Mouse (Mus musculus): ENCODE data around the gene Slc39a11.
A peak's percentile ranks its signal among the peaks of the same experiment; 100 is the strongest.

Gene Slc39a11

DNA sequence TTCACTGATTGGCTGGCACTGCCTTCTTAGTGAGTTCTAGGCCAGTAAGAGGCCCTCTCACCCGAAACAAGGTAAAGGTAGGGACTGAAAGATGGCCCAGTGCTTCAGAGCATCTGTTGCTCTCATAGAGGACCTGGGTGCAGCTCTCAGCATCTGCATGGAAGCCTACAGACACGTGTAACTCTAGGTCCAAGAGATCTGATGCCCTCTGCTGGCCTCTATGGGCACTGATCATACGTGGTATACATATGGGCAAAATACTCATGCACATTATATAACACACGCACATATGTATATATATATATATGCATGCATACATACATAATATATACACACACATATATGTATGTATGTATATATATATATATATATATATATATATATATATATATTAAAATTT lies 231.9 kb downstream of the Slc39a11 start:
- peak; percentile 22 for DNase-seq (ENCODE audit: low read depth, low spot score)

GRCm38 (mm10) chr11:113412545-113412944 lies 237.3 kb downstream of the Slc39a11 start:
- DNase-seq (ENCODE audit: low read depth, low spot score), result peak; percentile 56

- DNase-seq (ENCODE audit: low read depth, low spot score), result no peak
These were observed 238.1 kb downstream of the Slc39a11 start for GRCm38 (mm10) chr11:113411798-113412197.

- peak; percentile 53 for DNase-seq (ENCODE audit: low read depth, low spot score)
These were observed 240.8 kb downstream of the Slc39a11 start for GRCm38 (mm10) chr11:113409121-113409520.

DNA sequence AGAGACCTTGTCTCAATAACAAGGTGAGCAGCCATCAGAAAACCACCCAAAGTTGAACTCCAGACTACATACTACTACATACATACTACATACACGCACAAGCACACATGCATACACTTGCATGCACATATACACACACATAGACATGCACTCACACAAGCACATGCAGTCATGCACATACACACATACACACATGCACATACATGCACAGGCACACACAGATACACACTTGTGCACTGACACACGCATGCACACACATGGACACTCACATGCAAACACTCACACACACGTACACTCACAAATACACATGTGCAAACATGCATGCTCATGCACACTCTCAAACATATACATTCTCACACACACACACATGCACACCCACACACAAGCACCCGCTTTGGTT lies 242.4 kb downstream of the Slc39a11 start:
- DNase-seq (ENCODE audit: low read depth, low spot score), result no peak

- no peak for DNase-seq (ENCODE audit: low read depth, low spot score)
These were observed 249.0 kb downstream of the Slc39a11 start for GRCm38 (mm10) chr11:113400868-113401267.

- no peak for DNase-seq (ENCODE audit: low read depth, low spot score)
These were observed 250.3 kb downstream of the Slc39a11 start for GRCm38 (mm10) chr11:113399601-113400000.

- DNase-seq (ENCODE audit: low read depth, low spot score), result no peak
These were observed 252.5 kb downstream of the Slc39a11 start for GRCm38 (mm10) chr11:113397394-113397793.

DNA sequence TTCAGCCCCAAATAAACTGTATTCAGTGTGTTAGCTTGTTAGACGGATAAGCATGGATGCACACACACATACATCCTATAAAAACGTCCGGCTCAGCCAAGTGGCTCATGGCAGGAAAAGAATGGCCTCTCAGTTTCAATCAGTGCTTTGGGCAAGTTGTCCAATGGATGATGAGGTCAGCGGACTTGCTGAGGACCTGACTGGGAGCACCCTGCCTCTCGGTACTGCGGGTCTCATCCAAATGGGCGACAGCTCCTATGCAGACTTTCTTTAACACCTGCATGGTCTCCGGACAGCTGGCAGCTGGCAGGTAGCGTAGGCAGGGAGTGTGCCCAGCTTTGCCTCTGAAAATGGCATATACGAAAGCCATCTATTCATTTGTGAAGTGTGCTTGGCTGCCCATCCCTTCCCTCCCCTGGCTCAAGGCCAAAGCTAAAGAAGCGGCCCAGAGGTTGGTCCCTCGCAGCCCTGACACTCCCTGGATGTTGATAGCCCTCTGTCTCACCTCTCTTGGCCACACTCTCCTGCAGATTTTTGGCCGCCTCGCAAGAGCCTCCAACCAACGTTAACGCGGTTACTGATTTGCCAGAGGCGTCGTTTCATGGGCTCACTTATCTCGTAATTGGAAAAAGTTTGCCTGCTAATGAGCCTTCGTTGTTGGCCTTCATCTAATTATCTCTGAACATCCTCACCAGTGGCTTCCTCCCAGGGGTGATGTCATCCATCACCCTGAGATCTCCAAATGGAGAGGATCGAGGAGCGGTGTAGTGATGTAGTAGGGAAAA lies 256.3 kb downstream of the Slc39a11 start:
- DNase-seq (ENCODE audit: low read depth, low spot score), result no peak

- no peak for DNase-seq (ENCODE audit: low read depth, low spot score)
These were observed 258.2 kb downstream of the Slc39a11 start for GRCm38 (mm10) chr11:113391664-113392063.

- no peak for DNase-seq (ENCODE audit: low read depth, low spot score)
These were observed 260.2 kb downstream of the Slc39a11 start for GRCm38 (mm10) chr11:113389637-113390036.

GRCm38 (mm10) chr11:113382674-113383571 lies 267.0 kb downstream of the Slc39a11 start:
- peak; percentile 54 for DNase-seq (ENCODE audit: low read depth, low spot score)

DNA sequence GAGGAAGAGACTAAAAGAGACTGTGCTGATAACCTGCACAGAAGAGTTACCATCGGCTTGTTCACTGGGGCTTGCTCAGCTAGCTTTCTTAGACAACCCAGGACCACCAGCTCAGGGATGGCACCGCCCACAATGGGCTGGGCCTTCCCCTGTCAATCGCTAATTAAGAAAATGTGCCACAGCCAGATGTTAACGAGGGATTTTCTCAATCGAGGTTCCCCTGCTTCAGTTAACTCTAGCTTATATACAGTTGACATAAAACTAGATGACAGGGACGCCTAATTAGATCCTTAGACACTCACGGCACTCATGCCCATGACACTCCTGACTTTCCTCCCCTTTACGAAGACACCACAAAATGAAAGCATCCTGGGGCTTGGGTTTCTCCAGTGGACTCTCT lies 268.3 kb downstream of the Slc39a11 start:
- DNase-seq (ENCODE audit: low read depth, low spot score), result no peak

DNA sequence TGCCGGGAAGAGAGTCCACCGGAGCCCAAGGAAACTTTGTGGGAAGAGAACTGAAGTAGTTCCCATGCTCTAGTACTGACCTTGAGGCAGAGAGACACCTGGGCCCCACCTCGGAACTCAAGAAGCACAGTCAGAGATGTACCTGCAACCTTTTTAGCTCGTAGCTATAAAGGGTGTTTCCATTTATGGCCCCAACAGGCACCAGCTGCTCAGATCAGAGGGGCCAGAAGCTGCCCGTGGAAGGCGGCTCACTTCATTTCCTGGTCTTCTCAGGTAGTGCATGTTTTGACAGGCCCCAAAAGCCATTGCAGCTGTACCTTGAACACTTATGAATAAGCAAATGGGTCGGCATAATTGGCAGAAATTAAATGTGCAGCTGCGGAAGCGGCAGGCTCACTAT lies 271.0 kb downstream of the Slc39a11 start:
- no peak for DNase-seq (ENCODE audit: low read depth, low spot score)

DNA sequence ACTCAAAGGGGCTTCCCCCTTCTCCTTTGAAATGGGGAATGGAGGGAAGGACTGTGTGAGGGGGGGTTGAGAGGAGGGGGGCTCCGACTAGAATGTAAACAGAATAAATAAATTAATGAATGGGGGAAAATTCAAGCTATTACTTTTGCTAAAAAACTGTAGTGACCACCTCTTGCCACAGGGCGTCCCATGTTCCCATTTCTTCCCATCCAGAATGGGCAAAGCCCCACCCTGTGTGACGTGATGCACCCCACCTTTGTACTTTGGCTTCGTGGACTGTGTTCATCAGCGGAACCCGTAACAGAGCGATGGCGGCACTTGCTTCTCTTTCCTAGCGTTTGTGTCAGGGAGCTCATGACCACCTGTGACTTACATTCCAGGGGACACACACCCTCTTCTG lies 273.8 kb downstream of the Slc39a11 start:
- no peak for DNase-seq (ENCODE audit: low read depth, low spot score)

DNA sequence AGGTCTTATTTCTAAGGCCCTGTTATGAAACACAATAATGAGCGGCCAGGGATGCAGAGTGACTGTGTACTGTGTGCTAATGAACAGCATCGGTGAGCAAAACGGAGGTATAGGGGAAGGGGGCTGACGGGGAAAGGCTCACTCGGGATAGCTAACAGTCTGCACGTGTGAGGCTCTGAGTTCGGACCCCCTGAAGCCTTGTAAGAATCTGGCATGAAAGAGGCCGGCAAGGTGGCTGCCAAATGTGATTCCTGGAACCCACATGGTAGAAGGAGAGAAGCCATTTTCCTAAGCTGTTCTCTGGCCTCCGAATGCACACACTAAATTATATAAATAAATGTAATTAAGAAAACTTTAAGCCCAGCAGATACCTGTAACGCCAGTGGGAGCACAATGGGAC lies 276.0 kb downstream of the Slc39a11 start:
- DNase-seq (ENCODE audit: low read depth, low spot score), result no peak

GRCm38 (mm10) chr11:113373331-113373730 lies 276.5 kb downstream of the Slc39a11 start:
- no peak for DNase-seq (ENCODE audit: low read depth, low spot score)

GRCm38 (mm10) chr11:113368046-113368445 lies 281.8 kb downstream of the Slc39a11 start:
- DNase-seq (ENCODE audit: low read depth, low spot score), result no peak

GRCm38 (mm10) chr11:113366257-113367030 lies 283.4 kb downstream of the Slc39a11 start:
- no peak for DNase-seq (ENCODE audit: low read depth, low spot score)

DNA sequence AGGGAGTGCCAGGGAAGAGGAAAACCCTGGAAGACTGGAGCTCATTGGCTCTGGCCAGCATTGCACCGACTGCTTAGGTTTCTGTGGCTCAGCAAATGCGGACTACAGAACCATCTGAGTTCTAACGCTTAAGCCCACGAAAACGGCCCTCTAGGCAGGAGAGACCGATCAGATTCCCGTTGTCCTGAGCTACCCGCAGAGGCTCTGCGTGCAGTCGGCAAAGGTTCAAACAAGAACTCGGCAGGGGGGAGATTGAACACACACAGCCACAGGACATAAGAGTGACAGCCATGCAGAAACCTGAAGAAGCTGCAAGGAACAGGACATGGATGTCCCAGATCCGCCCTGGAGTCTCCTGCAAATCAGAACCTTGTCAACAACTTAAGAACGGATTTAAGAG lies 286.1 kb downstream of the Slc39a11 start:
- no peak for DNase-seq (ENCODE audit: low read depth, low spot score)

GRCm38 (mm10) chr11:113362617-113363016 lies 287.3 kb downstream of the Slc39a11 start:
- DNase-seq (ENCODE audit: low read depth, low spot score), result peak; percentile 20
